Mouse (Mus musculus) layer of hippocampus, postnatal 25 days (tissue): Measurements from ENCODE around the gene Lca5. TPM values are rescaled to one million over a fixed set of nuclear protein-coding genes. Genes with fewer than 3 reads are reported as not detected.
A peak's percentile ranks its signal among the peaks of the same experiment; 100 is the strongest.

Experiments used
- DNase-seq, 2 experiments: peaks; one replicate each; pipeline ENCODE4 v3.0.0; 2022; ENCODE audit warnings: mixed read lengths in 2 of 2, low spot score in 1 of 2; ENCODE audit errors: extremely low spot score in 1 of 2
- total RNA-seq, 2 experiments: library from RNA; stranded (reverse); gene quantifications; 2 replicates each; pipeline ENCODE4 v1.2.3; 2021

Gene Lca5
- total RNA-seq, 2 experiments from 2014 or later = 12.8 to 13.5 TPM

DNA sequence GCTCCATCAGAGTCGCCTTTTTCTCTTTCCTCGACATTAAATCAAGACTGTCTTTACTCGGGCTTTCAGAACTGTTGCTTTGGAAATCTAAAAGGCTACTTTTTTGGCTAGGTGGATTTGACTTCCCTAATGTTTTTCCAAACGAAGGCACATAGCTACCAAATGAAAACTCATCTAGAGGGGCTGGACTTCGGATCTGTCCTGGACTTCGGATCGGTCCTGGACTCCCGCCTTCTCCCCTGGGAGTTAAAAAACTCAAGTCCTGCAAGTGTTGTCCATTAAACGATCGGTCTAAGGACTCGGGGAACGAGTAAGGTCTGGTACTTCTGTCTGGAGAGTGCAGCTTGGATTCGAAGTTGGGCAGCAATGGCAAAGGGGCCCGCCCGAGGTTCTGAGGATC lies 45.5 kb downstream of the Lca5 start:
- no peak for DNase-seq

- no peak for DNase-seq
These were observed 48.9 kb downstream of the Lca5 start for GRCm38 (mm10) chr9:83391996-83392395.

DNA sequence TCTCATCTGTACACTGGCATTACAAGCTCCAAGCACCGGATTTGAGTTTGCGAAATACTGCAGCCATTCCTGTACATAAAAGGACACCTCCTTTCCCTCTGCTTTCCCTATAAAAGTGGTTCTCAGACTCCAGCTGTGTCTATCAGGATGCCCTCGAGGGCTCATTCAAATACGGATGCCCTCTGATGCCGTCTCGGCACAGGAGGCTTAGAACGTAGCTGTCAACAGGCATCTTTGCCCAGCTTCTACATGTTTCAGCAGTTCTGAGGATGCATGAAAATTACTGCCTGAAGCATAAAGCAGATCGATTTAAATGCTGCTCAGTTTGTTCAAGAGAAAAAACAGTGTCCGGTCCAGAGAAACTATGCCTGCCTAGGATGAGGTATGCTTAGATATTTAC lies 51.4 kb downstream of the Lca5 start:
- no peak for DNase-seq

DNA sequence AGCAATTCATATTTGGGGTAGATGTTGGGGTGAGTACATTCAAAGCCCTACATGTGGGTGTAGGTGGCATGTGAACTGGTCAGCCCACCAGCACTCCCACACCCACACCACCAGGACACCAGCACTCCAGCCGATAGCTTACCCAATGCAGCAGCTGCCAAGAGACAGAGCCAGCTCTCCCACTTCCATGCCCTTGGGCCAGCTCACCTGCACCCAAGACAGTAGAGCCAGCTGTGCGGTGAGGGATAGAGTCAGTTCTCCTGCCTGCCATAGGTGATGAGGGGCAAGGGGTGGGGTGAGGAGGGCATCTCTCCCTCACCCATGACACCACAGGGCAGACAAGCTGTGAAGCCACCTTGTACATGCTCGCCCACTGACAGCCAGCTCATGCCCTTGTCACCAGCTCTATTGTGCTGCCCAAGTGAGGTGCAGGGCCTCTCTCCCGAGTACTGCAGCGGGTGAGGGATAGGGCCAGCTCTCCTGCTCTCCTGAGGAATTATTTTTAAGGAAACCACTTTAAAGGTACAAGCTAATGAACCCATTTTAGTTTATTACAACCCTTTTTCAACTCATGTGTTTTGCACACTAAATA lies 54.6 kb downstream of the Lca5 start:
- DNase-seq = no peak

DNA sequence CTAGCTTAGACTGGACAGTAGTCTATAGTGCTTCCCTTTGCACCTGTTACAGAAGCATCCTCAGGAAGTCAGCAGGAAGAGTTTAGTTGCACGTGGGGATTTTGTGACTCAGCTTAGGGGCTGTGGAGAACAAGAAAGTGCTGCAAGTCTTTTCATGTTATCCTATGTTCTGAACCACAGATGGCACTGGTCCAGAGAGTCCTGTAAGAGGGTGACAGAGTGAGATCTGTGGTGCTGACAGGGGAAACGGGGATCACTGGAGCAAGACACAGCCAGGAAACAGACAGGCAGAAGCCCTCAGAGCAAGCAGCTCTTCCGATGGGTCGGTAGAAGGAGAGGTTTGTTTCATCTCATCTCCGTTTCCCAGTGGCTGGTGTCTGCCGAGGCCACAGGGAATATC lies 55.6 kb downstream of the Lca5 start:
- DNase-seq = no peak

GRCm38 (mm10) chr9:83383235-83383634 lies 57.7 kb downstream of the Lca5 start:
- no peak for DNase-seq

GRCm38 (mm10) chr9:83382775-83383174 lies 58.2 kb downstream of the Lca5 start:
- DNase-seq = no peak

DNA sequence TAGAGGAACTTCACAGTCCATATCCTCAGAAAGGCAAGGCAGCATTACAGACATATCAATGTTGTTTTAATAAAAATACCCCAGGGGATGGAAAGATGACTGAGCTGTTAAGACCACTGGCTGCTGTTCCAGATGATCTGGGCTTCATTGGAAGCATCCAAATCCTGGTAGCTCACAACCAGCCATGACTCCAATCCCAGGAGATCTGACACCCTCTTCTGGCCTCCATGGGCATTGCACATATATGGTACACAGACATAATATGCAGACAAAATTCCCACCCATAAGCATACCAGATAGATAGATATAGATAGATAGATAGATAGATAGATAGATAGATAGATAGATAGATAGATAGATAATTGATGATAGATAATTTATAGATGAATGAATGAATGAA lies 59.6 kb downstream of the Lca5 start:
- no peak for DNase-seq

DNA sequence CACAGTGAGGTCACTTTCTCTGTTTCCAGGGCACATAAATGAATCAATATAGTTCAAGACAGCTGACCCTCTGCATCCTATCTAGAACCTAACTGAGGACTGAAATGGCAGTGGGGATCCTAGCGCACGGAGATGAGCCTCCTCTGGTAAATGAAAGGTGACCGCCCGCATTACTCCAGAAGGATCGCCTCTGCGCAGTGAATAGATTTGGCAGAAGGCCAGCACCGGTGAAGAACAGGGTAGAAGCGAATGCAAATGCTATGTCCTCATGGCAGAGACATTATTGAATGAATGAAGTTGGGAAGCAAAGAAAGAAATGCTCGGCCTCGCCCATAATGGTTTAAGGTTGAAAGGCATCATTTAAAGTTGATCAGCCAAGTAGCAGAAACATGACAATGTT lies 61.3 kb downstream of the Lca5 start:
- no peak for DNase-seq

DNA sequence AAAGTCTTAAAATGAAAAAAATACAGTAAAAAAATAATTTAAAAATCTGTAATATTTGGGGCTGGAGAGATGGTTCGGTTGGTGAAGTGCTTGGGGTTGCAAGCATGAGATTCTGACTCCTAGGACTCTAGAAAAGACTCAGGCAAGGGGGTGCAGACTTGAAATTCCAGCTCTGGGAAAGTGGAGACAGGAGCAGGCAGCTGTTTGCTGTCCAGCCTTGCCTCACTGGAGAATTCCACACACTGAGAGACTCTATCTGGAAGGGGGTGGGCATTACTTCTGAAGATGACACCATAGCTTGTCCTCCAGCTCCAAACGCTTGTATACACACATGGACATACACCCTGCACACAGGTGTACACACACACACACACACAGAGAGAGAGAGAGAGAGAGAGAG lies 63.8 kb downstream of the Lca5 start:
- DNase-seq = no peak

- DNase-seq = no peak
These were observed 65.3 kb downstream of the Lca5 start for GRCm38 (mm10) chr9:83375522-83376176.

DNA sequence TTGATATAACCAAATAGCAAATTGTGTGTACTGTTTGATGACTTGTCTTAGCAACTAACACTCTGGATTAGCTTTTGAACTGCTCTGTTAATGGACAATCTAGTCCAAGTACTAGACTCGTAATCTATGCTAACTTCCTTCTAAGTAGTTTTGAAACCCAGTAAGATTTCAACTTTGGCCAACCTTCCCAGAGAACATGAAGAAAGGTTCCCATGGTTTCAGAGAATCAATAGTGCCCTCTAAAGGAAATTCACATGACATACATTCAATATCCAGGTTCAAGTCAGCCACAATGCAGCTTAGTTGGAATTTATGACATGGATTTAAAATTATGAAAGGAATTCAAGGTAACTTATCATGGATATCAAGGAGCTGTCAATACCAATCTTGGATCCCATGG lies 70.0 kb downstream of the Lca5 start:
- no peak for DNase-seq

DNA sequence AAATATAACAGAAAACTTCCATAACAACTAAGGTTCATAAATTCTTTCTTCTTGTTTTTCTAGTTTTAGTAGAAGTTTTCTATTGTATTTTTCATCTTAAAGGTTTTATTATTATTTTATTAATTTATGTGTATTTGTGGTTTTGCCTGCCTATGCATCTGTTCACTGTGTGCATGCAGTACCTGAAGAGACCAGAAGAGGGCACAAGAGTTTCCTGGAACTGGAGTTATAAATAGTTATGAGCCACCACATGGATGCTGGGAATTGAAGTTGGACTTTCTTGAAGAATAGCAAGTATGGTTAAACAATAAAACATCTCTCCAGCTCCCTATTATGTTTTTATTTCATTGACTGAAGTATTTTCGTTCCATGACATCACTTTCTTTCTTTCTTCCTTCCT lies 72.7 kb downstream of the Lca5 start:
- no peak for DNase-seq

DNA sequence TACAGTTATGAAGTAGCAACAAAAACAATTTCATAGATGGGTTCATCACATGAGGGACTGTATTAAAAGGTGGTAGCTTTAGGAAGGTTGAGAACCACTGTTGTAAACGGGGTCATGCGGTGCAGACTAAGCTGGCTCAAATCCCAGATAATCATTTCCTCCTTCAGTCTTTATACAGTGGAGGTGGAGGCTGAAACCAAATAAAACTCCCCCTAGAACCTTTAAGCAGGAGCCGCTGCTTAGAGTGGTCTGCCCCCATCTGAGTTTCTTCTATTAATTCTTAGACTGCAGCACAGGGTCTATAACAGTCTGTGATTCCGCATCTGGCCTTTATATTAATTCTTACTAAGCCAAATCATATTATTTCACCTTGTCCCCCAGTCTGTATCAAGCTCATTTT lies 85.1 kb downstream of the Lca5 start:
- DNase-seq = no peak

DNA sequence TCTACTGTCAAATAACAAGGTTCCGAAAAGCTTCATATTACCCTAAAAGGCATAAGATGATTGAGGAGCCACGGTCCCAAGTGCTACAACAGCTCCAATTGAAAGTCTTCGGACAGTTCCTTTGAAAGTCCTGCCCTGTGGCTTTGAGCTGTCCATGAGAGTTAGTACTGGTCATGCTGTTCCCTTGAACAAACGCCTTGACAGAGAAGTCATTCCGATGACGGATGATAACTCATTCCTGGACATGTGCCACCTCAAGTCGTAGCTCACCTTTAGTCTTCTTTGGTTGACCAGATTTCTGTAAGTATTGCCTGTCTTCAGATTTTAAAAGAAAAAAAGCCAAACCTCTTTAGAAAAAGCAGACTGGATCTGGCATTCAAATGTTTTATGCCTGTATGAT lies 87.6 kb downstream of the Lca5 start:
- DNase-seq = no peak

DNA sequence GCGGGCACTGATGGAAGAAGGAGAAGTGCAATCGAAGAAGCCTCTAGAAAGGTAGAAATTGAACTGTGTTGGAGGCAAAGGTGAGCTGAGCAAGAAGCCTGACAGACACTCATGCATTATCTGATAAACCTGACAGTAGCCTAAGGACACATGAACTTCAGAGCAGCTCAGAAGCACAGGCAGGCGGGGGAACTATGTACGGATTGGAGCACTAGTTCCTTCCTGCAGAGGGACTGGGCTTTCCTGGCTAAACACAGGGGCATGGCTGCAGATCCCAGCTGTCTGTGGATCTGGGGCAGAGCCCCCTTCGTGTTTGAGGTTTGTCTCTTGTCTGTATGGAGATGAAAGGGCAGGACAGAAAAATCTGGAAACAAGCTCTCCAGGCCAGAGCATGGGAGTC lies 89.8 kb downstream of the Lca5 start:
- no peak for DNase-seq

GRCm38 (mm10) chr9:83350613-83351012 lies 90.3 kb downstream of the Lca5 start:
- DNase-seq = peak in 1 of 2 experiments; percentile 40

GRCm38 (mm10) chr9:83349905-83350304 lies 91.0 kb downstream of the Lca5 start:
- no peak for DNase-seq

GRCm38 (mm10) chr9:83349504-83349903 lies 91.4 kb downstream of the Lca5 start:
- peak; percentile 39 to 49 for DNase-seq

DNA sequence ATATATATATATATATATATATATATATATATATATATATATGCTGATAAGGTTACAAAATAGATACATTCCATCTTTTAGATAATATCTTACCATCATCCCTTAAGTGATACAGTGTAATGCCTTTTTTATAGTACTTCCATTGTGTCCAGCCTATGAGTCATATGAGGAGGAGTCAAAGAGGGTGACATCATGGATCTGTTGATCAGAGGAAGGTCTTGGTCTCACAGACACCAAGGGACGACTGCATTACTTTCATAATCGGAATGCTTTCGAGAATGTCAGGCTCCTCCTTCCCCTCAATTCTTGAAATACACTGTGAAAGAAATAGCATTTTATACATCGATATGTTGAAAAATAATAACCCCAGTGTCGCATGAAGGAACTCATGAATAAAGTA lies 93.4 kb downstream of the Lca5 start:
- no peak for DNase-seq

DNA sequence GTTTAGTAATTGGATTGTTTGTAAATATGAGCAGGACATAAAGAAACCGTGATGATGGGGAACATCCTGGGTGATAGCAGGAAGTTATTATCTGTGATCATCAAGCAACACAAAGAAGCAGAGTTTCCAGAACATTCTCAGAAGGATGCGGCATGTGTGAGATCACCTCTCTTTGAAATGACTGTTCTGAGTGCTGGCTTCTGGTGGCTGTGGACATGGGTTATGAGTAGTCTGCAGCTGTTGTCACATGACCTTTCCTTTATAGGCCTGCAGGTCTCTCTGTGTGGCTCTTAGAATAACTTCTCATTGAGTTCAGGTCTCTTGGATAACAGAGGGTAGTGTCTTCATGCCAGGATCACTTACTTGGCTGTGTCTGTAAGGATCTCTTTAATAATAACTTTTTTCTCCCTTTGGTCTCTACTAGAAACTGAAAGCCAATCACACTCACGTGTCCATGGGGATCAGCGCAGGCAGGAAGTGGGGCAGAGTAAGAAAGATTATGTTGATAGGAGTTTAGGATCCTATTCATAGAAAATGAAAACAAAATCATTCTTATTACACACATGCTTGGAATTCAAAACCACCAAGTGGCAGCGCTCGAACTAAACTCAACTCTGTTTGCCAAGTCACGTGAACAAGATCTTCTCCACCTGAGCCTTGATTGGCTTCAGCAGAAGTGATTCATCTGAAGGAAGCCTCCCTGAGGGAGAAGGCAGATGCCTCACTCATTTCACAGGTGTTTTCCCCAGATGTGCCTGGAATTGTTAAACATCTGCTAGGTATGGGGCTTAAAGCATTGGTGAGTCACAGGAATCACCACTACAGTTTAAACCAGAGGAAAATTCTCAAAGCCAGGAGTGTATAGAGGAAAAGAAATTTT lies 98.2 kb downstream of the Lca5 start:
- DNase-seq = no peak
